Mouse (Mus musculus) effector memory CD4-positive, alpha-beta T cell, adult 7 months (primary cell): ENCODE results near the gene Atp5g2. TPM values are rescaled to one million over a fixed set of nuclear protein-coding genes. Genes with fewer than 3 reads are reported as not detected.

Experiments
- polyA plus RNA-seq: library from polyadenylated mRNA; unstranded; fragments of 100-300 nt; shearing (Covaris generic); gene quantifications from one replicate; pipeline ENCODE4 v1.2.1, GENCODE M21; 2017

The Atp5g2 gene
- polyA plus RNA-seq: 13.8 TPM

DNA sequence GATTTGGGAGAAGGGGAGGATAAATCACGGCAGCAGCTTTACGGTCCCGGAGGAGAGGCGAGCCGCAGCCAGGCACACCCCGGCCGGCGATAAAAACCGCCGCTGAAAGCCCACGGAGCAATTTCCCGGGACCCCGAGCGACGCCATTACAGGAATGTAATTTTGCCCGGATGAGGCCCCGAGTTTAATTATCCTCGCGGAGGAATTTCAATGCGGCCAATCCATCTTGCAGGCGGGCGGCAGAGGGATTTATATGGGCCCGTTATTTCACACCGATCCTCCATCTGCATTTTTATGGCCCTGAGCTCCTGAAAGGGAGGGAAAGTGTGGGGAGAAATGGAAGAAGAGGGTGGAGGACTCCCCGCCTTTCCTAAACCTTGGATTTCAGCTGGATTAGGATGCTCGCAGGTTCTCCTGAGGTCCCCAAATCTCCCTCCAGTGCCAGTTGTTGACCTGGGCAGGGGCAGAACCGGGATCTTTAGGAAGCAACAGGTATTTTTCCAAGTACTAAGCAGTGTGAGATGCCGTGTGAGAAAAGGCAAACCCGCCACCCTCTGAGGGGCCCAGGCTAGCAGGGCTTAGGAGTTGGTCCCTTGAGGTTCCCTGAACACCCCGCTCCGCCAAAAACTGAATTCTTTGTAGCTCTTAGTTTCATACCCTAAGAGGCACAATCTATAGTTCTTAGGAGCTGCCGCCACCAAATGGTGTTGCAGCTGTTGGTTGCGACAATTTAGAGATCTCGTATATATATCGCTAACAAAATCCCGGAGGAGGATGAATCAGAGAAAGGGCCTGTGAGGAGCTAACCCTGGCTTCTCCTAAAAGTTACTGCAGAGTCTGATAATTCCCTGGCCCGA is at the start of gene Atp5g2:
Atp5g2 (minus strand) TSS at position 138 of the 857 bp plus-strand sequence.

DNA sequence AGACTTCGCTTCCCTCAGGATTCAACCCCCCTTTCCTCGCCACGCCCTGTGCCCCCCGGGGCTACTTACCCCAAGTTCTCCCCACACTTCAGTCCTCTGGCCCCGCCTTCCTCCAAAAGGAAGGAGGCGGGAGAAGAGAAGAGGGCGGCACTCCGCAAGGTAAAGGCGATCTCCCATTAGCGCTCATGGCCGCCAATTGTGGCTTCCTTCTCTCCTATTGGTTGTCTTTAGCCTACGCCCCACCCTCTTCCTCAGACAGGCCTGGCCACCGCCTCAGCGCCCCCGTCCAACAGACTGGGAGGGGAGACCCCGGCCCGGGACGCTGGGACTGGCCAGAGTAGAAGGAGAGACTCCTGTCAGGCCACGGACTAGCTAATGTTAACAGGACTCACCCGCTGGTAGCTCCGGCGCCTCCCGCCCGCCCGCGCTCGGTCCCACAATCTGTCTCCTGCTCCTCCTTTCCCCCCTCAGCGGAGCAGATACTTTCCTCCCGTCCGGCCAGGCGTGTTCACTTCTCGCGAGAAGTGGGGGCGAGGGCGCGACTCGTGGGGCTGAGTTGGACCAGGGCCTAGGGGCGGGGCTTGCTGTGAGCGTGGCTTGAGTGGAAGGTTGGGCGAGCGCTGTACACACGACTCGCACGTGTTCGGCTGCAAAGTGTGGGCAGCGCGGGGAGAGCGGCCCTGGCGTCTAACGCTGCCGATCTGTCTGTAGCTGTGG is 47.0 kb downstream of the Atp5g2 start, which contains the start of the genes Gm28047 and Atf7:
Gm28047 (minus strand) TSS at position 98 of the 717 bp plus-strand sequence.
Atf7 (minus strand) TSS at position 495 of the 717 bp plus-strand sequence.

Other genes with a start within 250 kb of the Atp5g2 start
- not detected for gene Amhr2, start 227.0 kb downstream of the Atp5g2 start, polyA plus RNA-seq
- gene Prr13, start 213.3 kb downstream of the Atp5g2 start, polyA plus RNA-seq: 682 TPM
- 99.4 TPM for gene Pcbp2, start 201.8 kb downstream of the Atp5g2 start, polyA plus RNA-seq
- gene Gm10337, start 168.6 kb downstream of the Atp5g2 start, polyA plus RNA-seq: not detected
- 6.5 TPM for gene Map3k12, start 155.3 kb downstream of the Atp5g2 start, polyA plus RNA-seq
- gene Tarbp2, start 154.2 kb downstream of the Atp5g2 start, polyA plus RNA-seq: 56.5 TPM
- 1.7 TPM for gene Npff, start 147.4 kb downstream of the Atp5g2 start, polyA plus RNA-seq
- not detected for gene Gm28047, start 47.3 kb downstream of the Atp5g2 start, polyA plus RNA-seq
- gene Atf7, start 46.9 kb downstream of the Atp5g2 start, polyA plus RNA-seq: 30.2 TPM
- gene Calcoco1, start 49.8 kb upstream of the Atp5g2 start, polyA plus RNA-seq: 19.1 TPM
- 0.15 TPM for gene Hoxc13, start 248.8 kb upstream of the Atp5g2 start, polyA plus RNA-seq